11 mouse cellular contexts compared by ENCODE assay signal in the genomic region with DNA sequence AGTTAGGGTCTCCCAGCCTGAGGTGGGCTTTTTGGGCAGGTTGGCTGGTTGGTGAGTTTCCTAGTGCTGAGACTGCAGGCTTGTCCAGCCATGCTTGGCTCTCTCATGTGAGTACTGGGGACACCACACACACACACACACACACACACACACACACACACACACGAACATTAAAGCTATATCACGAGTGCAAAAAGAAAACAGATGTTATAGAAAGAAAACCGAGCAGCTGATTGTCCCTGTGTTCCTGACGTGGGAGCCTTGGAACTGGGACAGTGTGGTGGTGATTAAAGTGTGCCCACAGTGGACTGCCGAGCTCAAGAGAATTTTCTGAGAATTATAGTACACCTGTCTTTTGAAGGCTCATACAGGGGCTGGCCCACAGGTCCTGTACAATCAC. TPM values are rescaled to one million over a fixed set of nuclear protein-coding genes. Genes with fewer than 3 reads are reported as not detected.
DNase-seq lines count a peak whose midpoint lies in the region; ATAC-seq and TF ChIP-seq lines count a peak whose summit lies in the region.
"Had no signal": no experiment of that assay in that cellular context is flagged by ENCODE, and none has a peak within 500 bp of the region (broad histone marks: within the 10 kb centered on the region; RNA-seq: fewer than 3 reads in every experiment).

No protein-coding gene starts in this region.

- no peaks in the 10 kb centered on the region for H3K9me3 ChIP-seq in heart, embryonic 10.5 days
- no peaks in the 10 kb centered on the region for H3K9me3 ChIP-seq in limb, embryonic 12.5 days
- no peaks in the 10 kb centered on the region for H3K9me3 ChIP-seq in limb, embryonic 10.5 days (replicated peaks)
- no peaks in the 10 kb centered on the region for H3K9me3 ChIP-seq in hindbrain, embryonic 14.5 days (ENCODE audit: control insufficient read depth, low read length)
- H3K9me3 ChIP-seq in midbrain, postnatal 0 days (ENCODE audit: low read length): no peaks in the 10 kb centered on the region
- H3K9me3 ChIP-seq: kidney, embryonic 15.5 days; liver, embryonic 13.5 days had no signal

- ATAC-seq in limb, embryonic 12.5 days (ENCODE audit: insufficient number of reproducible peaks, insufficient read depth, low FRiP score, low TSS enrichment, low read depth): no peak
- ATAC-seq in hindbrain, embryonic 14.5 days (ENCODE audit: low FRiP score): no peak
- ATAC-seq in midbrain, postnatal 0 days (ENCODE audit: low FRiP score): no peak

- WGBS in heart, embryonic 10.5 days: 86% methylated on average over 5 of the region's 5 CpGs
- WGBS in limb, embryonic 12.5 days: 27% methylated on average over 5 of the region's 5 CpGs
- WGBS in limb, embryonic 10.5 days: 67% methylated on average over 5 of the region's 5 CpGs
- WGBS in hindbrain, embryonic 14.5 days: 77% methylated on average over 5 of the region's 5 CpGs
- WGBS in midbrain, postnatal 0 days: 53% methylated on average over 5 of the region's 5 CpGs

- peaks cover 80% of the 10 kb centered on the region for H3K4me1 ChIP-seq in heart, embryonic 10.5 days
- H3K4me1 ChIP-seq in limb, embryonic 12.5 days (replicated peaks): peaks cover 78% of the 10 kb centered on the region
- peaks cover 80% of the 10 kb centered on the region for H3K4me1 ChIP-seq in limb, embryonic 10.5 days
- peaks cover 80% of the 10 kb centered on the region for H3K4me1 ChIP-seq in hindbrain, embryonic 14.5 days (replicated peaks; ENCODE audit: control insufficient read depth, insufficient read depth, low read length)
- H3K4me1 ChIP-seq in midbrain, postnatal 0 days (ENCODE audit: insufficient read depth, low read length): peaks cover 19% of the 10 kb centered on the region

- H3K27ac ChIP-seq in heart, embryonic 10.5 days: peak overlapping the region; percentile 73; the same call in 1 of the 2 replicates
- H3K27ac ChIP-seq in limb, embryonic 12.5 days: peak overlapping the region; percentile 53; the same call in 1 of the 2 replicates
- H3K27ac ChIP-seq in limb, embryonic 10.5 days: no peak overlapping the region
- H3K27ac ChIP-seq in hindbrain, embryonic 14.5 days: no peak overlapping the region
- no peak overlapping the region for H3K27ac ChIP-seq in midbrain, postnatal 0 days (ENCODE audit: low read depth, low read length)
- H3K27ac ChIP-seq: kidney, embryonic 15.5 days had no signal

- H3K27me3 ChIP-seq in heart, embryonic 10.5 days (ENCODE audit: insufficient read depth, poor library complexity, severe bottlenecking): no peaks in the 10 kb centered on the region
- no peaks in the 10 kb centered on the region for H3K27me3 ChIP-seq in limb, embryonic 12.5 days
- no peaks in the 10 kb centered on the region for H3K27me3 ChIP-seq in limb, embryonic 10.5 days (ENCODE audit: low read depth, poor library complexity, severe bottlenecking)
- H3K27me3 ChIP-seq in hindbrain, embryonic 14.5 days (ENCODE audit: control insufficient read depth, insufficient read depth, low read length): no peaks in the 10 kb centered on the region
- no peaks in the 10 kb centered on the region for H3K27me3 ChIP-seq in midbrain, postnatal 0 days (ENCODE audit: insufficient read depth, low read length)
- H3K27me3 ChIP-seq: kidney, embryonic 15.5 days; liver, embryonic 13.5 days had no signal

- TF ChIP-seq CTCF in midbrain, postnatal 0 days (IDR thresholded peaks at IDR 0.05): no peak

- H3K4me3 ChIP-seq in heart, embryonic 10.5 days: no peak overlapping the region
- no peak overlapping the region for H3K4me3 ChIP-seq in limb, embryonic 12.5 days (replicated peaks)
- no peak overlapping the region for H3K4me3 ChIP-seq in limb, embryonic 10.5 days
- no peak overlapping the region for H3K4me3 ChIP-seq in hindbrain, embryonic 14.5 days (replicated peaks; ENCODE audit: low read length)
- H3K4me3 ChIP-seq in midbrain, postnatal 0 days (ENCODE audit: low read depth, low read length): no peak overlapping the region
- H3K4me3 ChIP-seq: kidney, embryonic 15.5 days; liver, embryonic 13.5 days had no signal

- 0 out of 2 replicates have a peak overlapping the region, but pooled peaks have one; percentile 9 for H3K4me2 ChIP-seq in limb, embryonic 12.5 days
- H3K4me2 ChIP-seq in hindbrain, embryonic 14.5 days (replicated peaks): no peak overlapping the region
- no peak overlapping the region for H3K4me2 ChIP-seq in midbrain, postnatal 0 days (ENCODE audit: low read depth, low read length, poor library complexity, severe bottlenecking)
- H3K4me2 ChIP-seq: kidney, embryonic 15.5 days; liver, embryonic 13.5 days had no signal

- no peak overlapping the region for H3K9ac ChIP-seq in limb, embryonic 12.5 days (replicated peaks)
- peak overlapping the region; percentile 24; the same call in 1 of the 2 replicates for H3K9ac ChIP-seq in hindbrain, embryonic 14.5 days
- H3K9ac ChIP-seq in midbrain, postnatal 0 days (replicated peaks; ENCODE audit: low read length, poor library complexity, severe bottlenecking): peak overlapping the region; percentile 29; the same call in 1 of the 2 replicates
- H3K9ac ChIP-seq: kidney, embryonic 15.5 days; liver, embryonic 13.5 days had no signal

- peaks cover 7% of the 10 kb centered on the region for H3K36me3 ChIP-seq in heart, embryonic 10.5 days
- H3K36me3 ChIP-seq in limb, embryonic 12.5 days: no peaks in the 10 kb centered on the region
- peaks cover 26% of the 10 kb centered on the region; the same call in 1 of the 2 replicates for H3K36me3 ChIP-seq in limb, embryonic 10.5 days
- no peaks in the 10 kb centered on the region for H3K36me3 ChIP-seq in hindbrain, embryonic 14.5 days (replicated peaks; ENCODE audit: control insufficient read depth, insufficient read depth)
- no peaks in the 10 kb centered on the region for H3K36me3 ChIP-seq in midbrain, postnatal 0 days (ENCODE audit: insufficient read depth, low read length)
- H3K36me3 ChIP-seq: liver, embryonic 13.5 days had no signal

- DNase-seq in heart, embryonic 10.5 days (ENCODE audit: low spot score): no peak
- no peak for DNase-seq in heart, postnatal 4 days
- DNase-seq in limb, embryonic 10.5 days (ENCODE audit: low spot score): no peak
- DNase-seq in hindbrain, embryonic 14.5 days (ENCODE audit: low spot score): no peak
- no peak for DNase-seq in midbrain, postnatal 0 days (ENCODE audit: low spot score)
- no peak for DNase-seq in gastrocnemius, postnatal 4 days (ENCODE audit: low spot score in 2 of 2)
- no peak for DNase-seq in left cerebral cortex, adult 18-20 months (ENCODE audit: low spot score in 2 of 2)
- DNase-seq: cerebellum, postnatal 14 days; liver, embryonic 13.5 days had no signal

RNA-seq across cellular contexts. Expression of a gene that starts 18.4 kb away (rescaled TPM):
- polyA plus RNA-seq in heart, embryonic 10.5 days (2016; fragmentation: Nextera tagmentation; extraction: Ambion mirVana): 44.1 and 54.6 TPM in 2 replicates
- 100 to 1,000 TPM; 138 to 145 TPM for total RNA-seq in heart, postnatal 4 days (2021)
- 69.2 and 89.9 TPM in 2 replicates for polyA plus RNA-seq in limb, embryonic 12.5 days (2016; fragmentation: Nextera tagmentation; extraction: Ambion mirVana)
- 71.2 and 80.3 TPM in 2 replicates for polyA plus RNA-seq in limb, embryonic 10.5 days (2016; fragmentation: Nextera tagmentation; extraction: Ambion mirVana)
- 105 and 119 TPM in 2 replicates for polyA plus RNA-seq in hindbrain, embryonic 14.5 days (2014; fragmentation: Nextera tagmentation; extraction: Ambion mirVana)
- 164 and 215 TPM in 2 replicates for total RNA-seq in midbrain, postnatal 0 days (2014; rRNA removed)
- polyA plus RNA-seq in midbrain, postnatal 0 days (2015; fragmentation: Nextera tagmentation; extraction: Ambion mirVana): 51.5 and 65.9 TPM in 2 replicates
- total RNA-seq in gastrocnemius, postnatal 4 days (2021): 100 to 1,000 TPM; 142 to 154 TPM
- total RNA-seq in left cerebral cortex, adult 18-20 months (2021): 100 to 1,000 TPM; 259 to 266 TPM

Comparison
In these comparisons a context has a peak if more than half of its experiments do, and no peak if none do; other contexts are left out.
1. H3K27ac ChIP-seq: peak in heart, embryonic 10.5 days (single experiment) and limb, embryonic 12.5 days (single experiment); none in limb, embryonic 10.5 days (single experiment), hindbrain, embryonic 14.5 days (single experiment) and midbrain, postnatal 0 days (single experiment).